Mouse (Mus musculus) limb, embryonic 12.5 days (tissue): ENCODE results near the gene Hsd17b6. TPM values are rescaled to one million over a fixed set of nuclear protein-coding genes. Genes with fewer than 3 reads are reported as not detected.

Source experiments
- polyA plus RNA-seq: library from polyadenylated mRNA; unstranded; fragments of >200 nt; fragmentation: Nextera tagmentation; extraction: Ambion mirVana; gene quantifications from 2 replicates; pipeline ENCODE4 v1.2.1, GENCODE M21; 2016

Hsd17b6 gene
- polyA plus RNA-seq, 1 experiment from 2014 or later, result not detected

Other genes with a start within 250 kb of the Hsd17b6 start
- gene Rdh1, start 247.9 kb downstream of the Hsd17b6 start, polyA plus RNA-seq, result 0.05 TPM in 1 of 2 replicates, not detected in the other
- gene Rdh16f1, start 247.8 kb downstream of the Hsd17b6 start, polyA plus RNA-seq, result 0.16 TPM in 1 of 2 replicates, not detected in the other
- 0.15 TPM in 1 of 2 replicates, not detected in the other for gene Rdh9, start 231.2 kb downstream of the Hsd17b6 start, polyA plus RNA-seq
- not detected in 2 replicates for gene Rdh16, start 206.5 kb downstream of the Hsd17b6 start, polyA plus RNA-seq
- not detected in 2 replicates for gene Rdh19, start 157.7 kb downstream of the Hsd17b6 start, polyA plus RNA-seq
- gene Rdh16f2, start 141.1 kb downstream of the Hsd17b6 start, polyA plus RNA-seq, result not detected in 2 replicates
- gene Rdh7, start 118.8 kb downstream of the Hsd17b6 start, polyA plus RNA-seq, result not detected in 2 replicates
- gene Sdr9c7, start 109.1 kb downstream of the Hsd17b6 start, polyA plus RNA-seq, result not detected in 2 replicates
- 102 and 104 TPM in 2 replicates for gene Prim1, start 7.6 kb upstream of the Hsd17b6 start, polyA plus RNA-seq
- gene Naca, start 28.0 kb upstream of the Hsd17b6 start, polyA plus RNA-seq, result 916 and 923 TPM in 2 replicates
- gene Ptges3, start 51.3 kb upstream of the Hsd17b6 start, polyA plus RNA-seq, result 567 and 594 TPM in 2 replicates
- gene Atp5b, start 75.7 kb upstream of the Hsd17b6 start, polyA plus RNA-seq, result 2,018 and 2,026 TPM in 2 replicates
- 8.6 and 9.5 TPM in 2 replicates for gene Baz2a, start 84.0 kb upstream of the Hsd17b6 start, polyA plus RNA-seq
- 33.0 and 33.5 TPM in 2 replicates for gene Rbms2, start 172.7 kb upstream of the Hsd17b6 start, polyA plus RNA-seq
- gene Gls2, start 186.8 kb upstream of the Hsd17b6 start, polyA plus RNA-seq, result 1.5 and 2.3 TPM in 2 replicates
- gene Spryd4, start 204.2 kb upstream of the Hsd17b6 start, polyA plus RNA-seq, result 31.0 and 32.4 TPM in 2 replicates
- gene Mip, start 218.2 kb upstream of the Hsd17b6 start, polyA plus RNA-seq, result 0.38 and 0.44 TPM in 2 replicates
- 103 and 108 TPM in 2 replicates for gene Timeless, start 224.5 kb upstream of the Hsd17b6 start, polyA plus RNA-seq
- gene Apon, start 246.5 kb upstream of the Hsd17b6 start, polyA plus RNA-seq, result 0.68 and 1.0 TPM in 2 replicates